Mouse (Mus musculus): ENCODE measurements around the gene Mrps17.

The Mrps17 gene

DNA sequence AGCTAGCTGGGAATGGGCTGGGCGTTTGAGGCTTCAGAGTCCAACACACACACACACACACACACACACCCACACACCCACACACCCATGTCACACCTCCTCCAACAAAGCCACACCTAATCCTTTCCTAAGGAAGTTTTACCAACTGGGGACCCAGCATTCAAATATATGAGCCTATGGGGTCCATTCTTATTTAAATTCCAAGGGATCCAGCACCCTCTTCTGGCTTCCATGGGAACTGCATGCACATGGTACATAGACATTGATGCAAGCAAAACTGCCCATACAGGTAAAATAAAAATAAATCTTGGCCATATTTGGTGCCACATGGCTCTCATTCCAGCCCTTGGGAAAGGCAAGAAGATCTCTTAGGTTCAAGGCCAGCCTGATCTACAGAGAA is 25.7 kb downstream of the Mrps17 start:
- DNase-seq (ENCODE audit: low read depth, low spot score) = peak; percentile 83

DNA sequence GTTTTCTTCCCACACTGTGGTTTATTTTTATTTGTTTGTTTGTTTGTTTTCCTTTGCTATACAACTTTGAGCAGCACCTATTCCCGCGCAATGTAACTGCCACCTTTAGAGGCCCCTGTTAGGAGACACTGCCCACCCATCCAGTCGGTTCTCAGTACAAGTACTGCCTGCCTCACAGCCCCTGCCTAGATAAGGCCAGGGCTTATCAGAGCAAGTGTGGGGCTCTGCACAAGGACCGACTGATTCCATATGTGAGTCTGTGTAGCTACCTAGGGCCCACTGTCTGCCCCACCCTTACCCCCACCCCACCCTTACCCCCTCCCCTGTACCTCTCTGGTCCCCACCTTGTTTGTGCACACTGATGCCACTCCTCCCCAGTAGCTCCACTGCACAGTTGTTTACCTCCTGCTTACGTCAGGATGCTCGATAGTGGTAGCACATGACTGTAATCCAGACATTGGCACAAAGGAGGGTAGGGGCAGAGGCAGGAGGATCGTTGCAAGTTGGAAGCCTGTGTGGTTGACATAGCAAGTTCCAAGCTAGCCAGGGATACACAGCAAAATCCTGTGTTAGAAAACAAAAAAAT is 27.7 kb downstream of the Mrps17 start:
- DNase-seq (ENCODE audit: low read depth, low spot score) = no peak

- DNase-seq (ENCODE audit: low read depth, low spot score) = no peak
These were observed 28.8 kb downstream of the Mrps17 start for GRCm38 (mm10) chr5:129744050-129744449.

- peak; percentile 63 for DNase-seq (ENCODE audit: low read depth, low spot score)
These were observed 41.6 kb downstream of the Mrps17 start for GRCm38 (mm10) chr5:129756886-129757285.

DNA sequence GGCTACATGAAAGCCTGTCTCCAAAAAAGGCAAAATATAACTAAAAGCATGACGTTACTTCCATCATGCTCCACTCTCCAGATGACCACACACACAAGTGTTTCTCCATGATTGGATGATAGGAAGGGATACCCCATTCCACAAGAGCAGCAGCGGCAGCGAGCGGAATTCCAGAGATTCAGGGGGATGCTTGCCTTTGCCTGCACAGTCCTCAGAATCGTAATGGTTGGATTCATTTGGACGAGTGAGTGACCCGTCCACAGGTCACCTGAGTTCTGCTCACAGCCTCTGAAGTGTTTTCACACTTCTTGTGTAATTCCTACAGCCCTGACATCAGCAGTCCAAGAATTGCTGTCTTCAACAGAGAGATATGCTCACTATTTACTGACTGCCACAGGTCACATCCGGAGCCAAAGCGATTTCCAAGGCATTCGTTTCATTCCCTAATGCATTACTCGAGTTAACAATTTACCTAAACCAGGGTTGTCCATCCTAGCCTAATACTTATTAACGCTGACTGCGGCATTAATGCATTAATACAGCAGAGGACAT is 44.7 kb downstream of the Mrps17 start:
- DNase-seq (ENCODE audit: low read depth, low spot score) = no peak

DNA sequence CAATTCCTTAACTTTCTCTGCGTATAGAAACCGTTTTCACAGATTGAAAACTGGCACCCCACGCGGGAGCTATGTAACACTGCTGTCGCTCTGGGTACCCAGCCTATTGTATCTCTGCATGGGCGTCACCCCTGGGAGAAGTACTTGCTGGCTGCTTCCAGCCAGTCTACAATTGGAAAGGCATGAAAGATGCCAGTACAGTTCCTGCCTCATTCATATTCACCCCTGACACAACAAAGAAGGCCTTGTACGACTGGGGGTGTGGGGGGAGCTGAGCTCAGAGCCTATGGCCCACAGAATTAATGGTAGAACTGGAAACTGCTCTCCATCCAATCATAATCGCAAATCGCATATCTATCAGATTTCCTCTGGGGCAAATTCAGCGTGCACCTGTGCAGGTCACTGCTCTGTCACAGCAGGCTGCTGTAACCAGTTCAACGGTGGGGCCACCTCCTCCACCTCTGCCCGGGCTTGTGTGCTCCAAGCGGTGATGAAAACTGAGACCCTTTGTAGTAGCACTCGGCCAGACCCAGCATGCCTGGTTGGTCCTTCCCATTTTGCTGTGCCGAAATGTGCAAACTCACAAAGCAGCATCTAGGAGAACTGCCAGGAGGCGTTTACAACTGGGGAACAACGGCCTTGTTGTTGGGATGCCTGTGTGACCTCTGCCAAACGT is 46.7 kb downstream of the Mrps17 start:
- peak; percentile 85 for DNase-seq (ENCODE audit: low read depth, low spot score)

- DNase-seq (ENCODE audit: low read depth, low spot score) = no peak
These were observed 55.4 kb downstream of the Mrps17 start for GRCm38 (mm10) chr5:129770443-129771355.
